Mouse (Mus musculus): ENCODE measurements around the gene Pomgnt2. TPM values are rescaled to one million over a fixed set of nuclear protein-coding genes. Genes with fewer than 3 reads are reported as not detected.

Pomgnt2 gene
- polyA plus RNA-seq, 1 experiment, result 19.8 TPM

DNA sequence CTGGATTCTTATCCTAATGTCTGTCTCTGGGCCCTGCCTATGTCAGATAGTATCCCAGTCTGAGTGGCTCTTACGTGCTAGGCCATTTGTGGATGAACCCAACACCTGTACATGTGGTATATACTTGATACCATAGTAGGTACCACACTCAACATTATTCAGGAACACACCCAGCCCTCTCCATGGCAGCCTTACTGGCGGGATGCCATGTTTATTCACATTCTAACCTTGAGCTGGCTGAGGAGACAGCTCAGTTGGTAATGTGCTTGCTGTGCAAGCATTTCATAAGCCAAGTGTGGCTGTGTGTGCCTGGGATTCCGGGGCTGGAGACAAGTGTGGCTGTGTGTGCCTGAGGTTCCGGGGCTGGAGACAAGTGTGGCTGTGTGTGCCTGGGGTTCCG lies 28.7 kb downstream of the Pomgnt2 start:
- no peak for DNase-seq (ENCODE audit: low read depth)

DNA sequence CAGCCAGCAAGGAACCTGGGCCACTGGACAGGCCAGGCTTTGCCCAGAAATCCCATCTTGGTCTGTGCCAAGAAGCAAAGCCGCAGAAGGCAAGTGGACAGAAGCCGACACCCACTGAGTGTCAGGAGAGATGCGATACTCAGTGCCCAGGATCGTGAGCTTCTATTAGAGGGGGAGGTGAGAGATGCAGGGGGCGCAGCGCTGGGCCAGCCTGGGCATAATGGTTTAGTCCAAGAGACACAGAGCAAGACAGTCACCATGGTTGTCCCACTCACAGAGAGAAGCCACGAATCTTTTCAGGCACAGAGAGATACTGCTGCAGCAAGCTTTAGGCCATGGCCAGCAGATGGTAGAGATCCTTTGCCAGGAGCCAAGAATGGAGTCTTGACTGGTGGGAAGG lies 32.0 kb downstream of the Pomgnt2 start:
- no peak for DNase-seq (ENCODE audit: low read depth)

DNA sequence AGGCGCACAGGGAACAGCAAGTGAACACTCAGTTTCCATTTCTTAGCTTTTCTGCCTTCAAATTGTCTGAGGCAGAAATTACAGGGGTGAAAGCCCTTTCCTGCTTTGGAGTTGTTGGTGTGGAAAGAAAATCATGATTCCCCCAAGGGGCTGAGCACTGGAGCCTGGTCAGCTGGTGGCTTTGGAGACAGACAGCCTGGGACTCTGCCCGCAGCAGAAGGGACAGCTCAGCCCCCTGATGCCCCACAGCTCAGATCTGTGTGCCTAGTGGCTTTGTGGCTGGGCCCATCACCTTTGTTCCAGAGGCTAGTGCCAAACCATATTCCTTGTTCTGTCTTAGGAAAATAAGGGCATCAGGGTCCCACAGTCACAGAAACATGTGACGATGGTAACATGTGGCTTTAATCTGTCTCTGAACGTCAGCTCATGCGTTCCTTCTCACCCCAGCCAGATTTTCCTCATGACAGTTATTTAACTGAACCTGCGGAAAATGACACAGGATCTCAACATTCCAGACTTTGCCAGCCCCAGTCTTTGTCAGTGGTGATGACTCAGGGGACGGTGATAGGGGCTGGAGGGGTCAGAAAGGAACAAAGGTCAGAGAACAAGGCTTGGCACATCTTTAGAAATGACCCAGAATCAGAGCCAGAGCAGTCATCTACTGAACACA lies 36.8 kb downstream of the Pomgnt2 start:
- no peak for DNase-seq (ENCODE audit: low read depth)

DNA sequence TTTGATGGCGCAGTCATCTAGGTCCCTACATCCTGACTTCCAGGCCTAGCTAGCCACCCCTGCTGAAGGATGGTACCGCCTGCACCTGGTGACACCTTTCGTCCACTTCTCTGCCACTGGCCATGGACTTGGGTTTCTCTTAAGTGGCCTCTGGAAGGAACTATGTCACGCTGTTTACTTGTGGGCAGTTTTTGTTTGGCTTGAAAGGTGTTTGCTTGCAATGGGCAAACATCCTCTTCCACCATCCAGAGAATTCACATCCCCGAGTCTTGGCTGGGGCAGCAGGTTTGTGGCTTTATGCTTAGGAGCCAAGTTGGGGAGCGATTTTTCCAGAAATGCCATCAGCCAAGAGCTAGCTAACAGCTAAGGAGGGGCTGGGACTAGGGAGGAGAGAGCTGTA lies 44.3 kb downstream of the Pomgnt2 start:
- no peak for DNase-seq (ENCODE audit: low read depth)

DNA sequence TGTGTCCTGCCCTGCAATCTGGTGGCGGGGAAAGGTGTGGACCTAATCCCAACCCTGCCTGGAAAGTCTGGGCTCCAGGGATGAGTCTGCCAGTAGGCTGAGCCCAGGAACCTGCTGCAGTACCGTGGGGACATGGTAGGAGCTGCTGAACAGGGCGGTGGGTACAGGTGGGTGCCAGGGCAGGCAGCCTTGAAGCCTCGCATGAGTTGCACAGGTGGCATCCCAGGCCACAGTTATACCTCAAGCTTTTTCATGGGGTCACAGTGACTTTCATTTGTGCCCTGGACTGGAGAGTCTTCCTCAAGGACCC lies 45.8 kb downstream of the Pomgnt2 start:
- DNase-seq (ENCODE audit: low read depth), result no peak

DNA sequence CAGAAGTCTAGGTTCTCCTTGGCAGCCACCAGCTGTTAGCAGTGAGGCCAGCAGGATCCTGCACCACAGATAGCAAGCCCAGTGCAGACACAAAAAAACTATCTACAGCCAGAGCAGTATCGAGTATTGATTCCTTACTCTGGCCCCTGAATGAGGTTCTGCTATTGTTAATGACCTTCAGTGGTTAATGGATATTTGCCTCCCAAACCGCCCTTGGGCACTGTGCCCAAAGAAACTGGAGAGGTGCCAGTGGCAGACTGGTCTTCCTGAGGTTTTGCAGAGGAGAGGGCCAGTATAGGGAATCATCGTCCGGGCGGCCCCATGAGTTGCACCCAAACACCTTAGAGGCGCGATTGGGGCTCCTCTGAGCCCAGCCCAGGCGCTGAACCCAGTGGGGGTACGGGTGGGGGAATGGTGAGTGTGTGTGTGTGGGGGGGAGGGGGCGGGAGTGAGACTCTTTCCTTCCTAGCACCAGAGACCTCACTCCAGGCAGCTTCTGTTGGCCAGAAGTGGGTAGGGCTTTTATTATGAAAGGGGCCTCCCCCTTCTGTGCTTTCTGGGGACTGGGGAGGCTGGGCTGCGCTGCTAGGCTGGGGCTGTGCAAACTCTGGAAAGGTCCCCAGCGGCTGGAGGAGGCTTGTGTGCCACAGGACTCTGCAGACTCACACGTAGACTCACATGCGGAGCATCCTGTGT lies 46.3 kb downstream of the Pomgnt2 start, which contains the start of gene Fam198a:
Fam198a (plus strand) TSS at position 571 of the 696 bp plus-strand sequence.
- no peak for DNase-seq (ENCODE audit: low read depth)

DNA sequence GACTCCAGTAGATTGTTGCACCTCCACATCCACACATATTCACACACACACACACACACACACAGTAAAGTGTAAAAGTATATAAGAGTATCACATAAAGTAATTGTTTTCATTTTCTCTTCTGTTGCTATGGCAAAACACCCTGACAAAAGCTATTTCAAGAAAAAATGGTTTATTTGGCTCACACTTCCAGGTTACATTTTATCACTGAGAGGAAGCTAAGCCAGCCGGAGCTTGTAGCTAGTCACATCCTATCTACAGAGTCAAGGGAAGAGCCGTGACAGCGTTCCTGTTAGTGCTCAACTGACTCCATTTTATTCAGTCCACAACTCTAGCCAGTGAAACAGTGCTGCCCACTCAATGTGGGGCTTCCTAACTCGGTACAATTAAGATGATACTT lies 48.5 kb downstream of the Pomgnt2 start:
- no peak for DNase-seq (ENCODE audit: low read depth)

DNA sequence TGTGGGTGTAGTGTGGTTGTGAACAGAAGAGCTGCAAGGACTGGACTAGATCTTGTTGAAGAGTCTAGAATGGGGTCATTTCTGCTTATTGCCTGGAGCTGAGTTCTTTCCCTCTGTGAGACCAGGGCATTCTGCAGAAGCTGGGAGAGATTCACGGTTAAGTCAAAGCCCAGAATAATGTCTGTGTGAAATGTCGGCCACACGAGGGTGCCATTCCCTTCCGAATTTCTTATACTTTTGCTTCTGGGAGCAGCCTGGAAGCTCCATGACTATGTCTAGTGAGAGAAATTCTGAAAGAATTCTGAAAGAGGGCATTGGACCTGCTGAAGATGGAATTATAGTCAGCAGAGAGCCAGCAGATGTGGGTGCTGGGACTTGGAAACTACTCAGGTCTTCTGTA lies 49.1 kb downstream of the Pomgnt2 start:
- no peak for DNase-seq (ENCODE audit: low read depth)

DNA sequence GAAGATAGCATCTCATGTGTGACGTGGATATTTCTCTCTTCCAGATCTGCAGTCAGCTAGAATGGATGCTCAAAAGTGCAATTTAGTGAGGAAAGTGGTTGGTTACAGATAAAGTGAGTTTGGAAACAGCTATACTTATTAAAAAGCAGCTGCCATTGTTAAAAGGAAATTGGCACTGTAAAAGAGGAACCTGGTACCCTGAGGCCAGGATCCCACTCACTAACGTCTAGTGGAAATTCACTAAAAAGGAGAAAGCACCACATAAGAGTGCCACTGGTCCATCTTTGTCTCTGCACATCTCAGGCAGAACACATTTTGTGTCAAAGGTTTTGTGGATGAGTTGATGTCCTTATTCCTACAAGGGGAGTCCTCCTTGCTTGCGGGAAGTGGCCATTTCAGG lies 53.3 kb downstream of the Pomgnt2 start:
- DNase-seq (ENCODE audit: low read depth), result no peak

DNA sequence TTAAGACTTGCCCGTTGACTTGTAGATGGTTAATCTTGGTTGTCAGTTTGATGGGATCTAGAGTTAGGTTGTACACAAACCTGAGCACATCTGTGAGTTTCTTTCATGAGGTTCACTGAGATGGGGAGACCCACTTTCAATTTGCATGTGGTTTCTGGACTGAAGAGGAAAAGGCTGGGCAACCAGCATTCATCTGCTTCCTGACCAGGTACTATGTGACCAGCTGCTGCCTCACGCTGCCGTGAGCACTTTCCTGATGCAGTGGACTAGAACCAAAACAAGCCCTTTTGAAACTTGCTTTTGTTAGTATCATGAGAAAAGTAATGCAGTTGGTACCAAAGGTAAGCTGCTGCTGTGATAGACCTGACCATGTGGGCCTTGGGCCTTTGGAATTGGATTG lies 53.9 kb downstream of the Pomgnt2 start:
- no peak for DNase-seq (ENCODE audit: low read depth)

DNA sequence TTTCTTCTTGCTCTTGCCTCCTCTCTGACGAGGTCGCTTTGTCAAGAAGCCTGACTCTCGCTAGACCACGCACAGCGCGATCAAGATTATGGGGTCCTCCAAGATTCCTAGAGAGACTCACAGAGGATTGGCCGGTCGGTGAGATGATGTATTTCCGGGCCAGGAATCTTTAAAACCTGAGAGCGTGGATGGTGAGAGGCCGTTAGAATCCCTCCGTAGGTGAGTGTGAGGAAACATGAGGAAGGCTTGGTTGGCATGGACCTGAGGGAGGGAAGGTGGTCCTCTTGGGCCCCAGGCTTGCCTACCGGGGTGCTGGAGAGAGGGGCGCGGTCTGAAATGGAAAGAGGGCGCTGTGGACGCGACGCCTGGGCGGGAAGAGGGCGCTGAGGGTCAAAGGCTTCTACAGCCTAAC lies 59.0 kb downstream of the Pomgnt2 start:
- DNase-seq (ENCODE audit: low read depth), result no peak

DNA sequence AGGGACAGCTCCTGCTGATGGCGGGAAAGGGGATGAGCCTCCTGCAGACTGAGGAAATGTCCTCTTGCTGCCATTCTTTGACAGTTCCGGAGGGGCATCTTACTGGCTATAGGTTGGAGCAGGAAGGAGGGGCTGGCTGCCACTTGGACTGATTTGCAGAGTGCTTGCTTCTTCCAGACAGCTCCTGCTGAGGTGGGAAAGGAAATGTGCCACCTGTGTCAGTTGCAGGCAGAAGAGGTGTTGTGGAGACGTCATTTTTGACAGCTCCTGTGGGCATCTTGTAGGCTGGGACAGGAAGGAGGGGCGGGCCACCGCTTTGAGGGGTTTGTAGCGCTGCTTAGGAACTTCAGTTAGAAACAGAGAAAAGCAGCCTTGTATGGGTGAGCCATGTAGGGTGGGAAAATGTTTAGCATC lies 59.5 kb downstream of the Pomgnt2 start:
- DNase-seq (ENCODE audit: low read depth), result no peak

DNA sequence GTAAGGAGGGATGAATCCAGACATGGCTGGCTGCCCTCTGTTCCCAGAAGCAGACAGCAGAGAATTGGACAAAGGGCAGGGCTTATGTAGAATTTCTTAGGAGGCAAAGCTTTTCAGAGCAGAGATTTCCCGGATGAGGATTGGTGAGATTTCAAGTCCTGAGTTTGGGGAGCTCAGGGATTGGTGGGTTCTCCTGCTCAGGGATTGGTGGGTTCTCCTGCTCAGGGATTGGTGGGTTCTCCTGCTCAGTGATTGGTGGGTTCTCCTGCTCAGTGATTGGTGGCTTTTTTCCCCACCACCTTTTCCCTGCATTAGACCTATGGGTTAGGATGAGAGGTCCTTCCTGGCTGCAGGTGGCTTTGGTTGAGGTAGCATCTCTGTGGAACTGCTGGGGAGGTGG lies 60.0 kb downstream of the Pomgnt2 start:
- DNase-seq (ENCODE audit: low read depth), result no peak

DNA sequence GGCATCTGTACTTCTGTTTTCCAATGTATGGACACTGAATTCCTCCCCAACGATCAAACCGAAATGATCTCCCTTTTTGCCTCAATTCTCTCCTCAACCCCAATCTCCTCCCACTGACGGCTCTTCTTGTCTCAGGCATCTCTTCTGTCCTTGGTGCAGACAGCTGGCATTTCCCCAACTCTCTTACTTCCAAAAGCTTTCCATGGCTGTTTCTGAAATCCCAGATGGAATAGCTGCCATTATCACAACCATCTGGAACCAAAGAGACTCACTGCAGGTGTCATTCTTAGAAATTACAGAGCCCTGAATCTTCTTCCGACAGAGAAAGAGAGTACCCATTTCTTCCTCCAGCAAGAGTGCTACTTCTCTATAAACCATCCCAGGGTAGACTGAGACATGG lies 62.1 kb downstream of the Pomgnt2 start:
- DNase-seq (ENCODE audit: low read depth), result no peak

Other genes with a start within 250 kb of the Pomgnt2 start
- gene Zfp651, start 237.8 kb downstream of the Pomgnt2 start, polyA plus RNA-seq (2012; rRNA removed), result 30.8 and 31.9 TPM in 2 replicates
- 0.14 TPM in 1 of 2 replicates, not detected in the other for gene Klhl40, start 219.5 kb downstream of the Pomgnt2 start, polyA plus RNA-seq (2012; rRNA removed)
- 4.7 and 8.5 TPM in 2 replicates for gene Hhatl, start 204.6 kb downstream of the Pomgnt2 start, polyA plus RNA-seq (2012; rRNA removed)
- gene Ccdc13, start 157.6 kb downstream of the Pomgnt2 start, polyA plus RNA-seq (2012; rRNA removed), result 1.0 and 1.7 TPM in 2 replicates
- 29.5 and 35.5 TPM in 2 replicates for gene Higd1a, start 138.7 kb downstream of the Pomgnt2 start, polyA plus RNA-seq (2012; rRNA removed)
- 3.0 and 3.3 TPM in 2 replicates for gene Ackr2, start 98.8 kb downstream of the Pomgnt2 start, polyA plus RNA-seq (2012; rRNA removed)
- gene Cyp8b1, start 80.8 kb downstream of the Pomgnt2 start, polyA plus RNA-seq (2012; rRNA removed), result 0.15 and 0.16 TPM in 2 replicates
- gene Fam198a, start 46.1 kb downstream of the Pomgnt2 start, polyA plus RNA-seq (2012; rRNA removed), result 3.7 and 4.0 TPM in 2 replicates
- 86.2 and 86.3 TPM in 2 replicates for gene Snrk, start 120.2 kb upstream of the Pomgnt2 start, polyA plus RNA-seq (2012; rRNA removed)

Measured in gonadal fat pad, adult 2 months (tissue).